Mouse (Mus musculus): ENCODE results near the gene Chsy1.
A peak's percentile ranks its signal among the peaks of the same experiment; 100 is the strongest.
"Not testable (repeated sequence)": the region's sequence is repeated elsewhere in the genome, so short reads cannot be mapped to it uniquely, and the experiment has no call there.

The Chsy1 gene

GRCm38 (mm10) chr7:66176256-66176655 is 66.9 kb downstream of the Chsy1 start:
- no peak for DNase-seq (ENCODE audit: low read depth, low spot score)

GRCm38 (mm10) chr7:66176929-66177328 is 67.6 kb downstream of the Chsy1 start:
- no peak for DNase-seq (ENCODE audit: low read depth, low spot score)

- no peak for DNase-seq (ENCODE audit: low read depth, low spot score)
These were observed 68.8 kb downstream of the Chsy1 start for GRCm38 (mm10) chr7:66178101-66178500.

- DNase-seq (ENCODE audit: low read depth, low spot score): peak; percentile 40
These were observed 69.8 kb downstream of the Chsy1 start for GRCm38 (mm10) chr7:66179120-66179581.

GRCm38 (mm10) chr7:66179711-66180110 is 70.4 kb downstream of the Chsy1 start:
- DNase-seq (ENCODE audit: low read depth, low spot score): no peak

- DNase-seq (ENCODE audit: low read depth, low spot score): no peak
These were observed 70.9 kb downstream of the Chsy1 start for GRCm38 (mm10) chr7:66180260-66180659.

GRCm38 (mm10) chr7:66180711-66181365 is 71.5 kb downstream of the Chsy1 start:
- DNase-seq (ENCODE audit: low read depth, low spot score): no peak

GRCm38 (mm10) chr7:66182075-66182715 is 72.9 kb downstream of the Chsy1 start:
- no peak for DNase-seq (ENCODE audit: low read depth, low spot score)

- DNase-seq (ENCODE audit: low read depth, low spot score): no peak
These were observed 74.1 kb downstream of the Chsy1 start for GRCm38 (mm10) chr7:66183404-66183803.

- DNase-seq (ENCODE audit: low read depth, low spot score): no peak
These were observed 74.7 kb downstream of the Chsy1 start for GRCm38 (mm10) chr7:66184026-66184425.

GRCm38 (mm10) chr7:66185370-66185769 is 76.1 kb downstream of the Chsy1 start:
- DNase-seq (ENCODE audit: low read depth, low spot score): no peak

- DNase-seq (ENCODE audit: low read depth, low spot score): no peak
These were observed 78.4 kb downstream of the Chsy1 start for GRCm38 (mm10) chr7:66187581-66188231.

GRCm38 (mm10) chr7:66190385-66190784 is 81.1 kb downstream of the Chsy1 start:
- not testable (repeated sequence) for DNase-seq (ENCODE audit: low read depth, low spot score)

GRCm38 (mm10) chr7:66194511-66194910 is 85.2 kb downstream of the Chsy1 start:
- no peak for DNase-seq (ENCODE audit: low read depth, low spot score)

- DNase-seq (ENCODE audit: low read depth, low spot score): no peak
These were observed 86.6 kb downstream of the Chsy1 start for GRCm38 (mm10) chr7:66195881-66196280.

GRCm38 (mm10) chr7:66196609-66197445 is 87.5 kb downstream of the Chsy1 start:
- DNase-seq (ENCODE audit: low read depth, low spot score): peak; percentile 34

GRCm38 (mm10) chr7:66198416-66198815 is 89.1 kb downstream of the Chsy1 start:
- DNase-seq (ENCODE audit: low read depth, low spot score): no peak

- peak; percentile 38 for DNase-seq (ENCODE audit: low read depth, low spot score)
These were observed 90.1 kb downstream of the Chsy1 start for GRCm38 (mm10) chr7:66199391-66199831.

- no peak for DNase-seq (ENCODE audit: low read depth, low spot score)
These were observed 91.1 kb downstream of the Chsy1 start for GRCm38 (mm10) chr7:66200383-66200782.

GRCm38 (mm10) chr7:66200791-66201450 is 91.6 kb downstream of the Chsy1 start:
- DNase-seq (ENCODE audit: low read depth, low spot score): no peak

GRCm38 (mm10) chr7:66201657-66202056 is 92.3 kb downstream of the Chsy1 start:
- no peak for DNase-seq (ENCODE audit: low read depth, low spot score)

Data from skeletal muscle tissue, adult 2 months (tissue).